Mouse (Mus musculus): ENCODE measurements around the gene Olfr620. TPM values are rescaled to one million over a fixed set of nuclear protein-coding genes. Genes with fewer than 3 reads are reported as not detected.

Gene Olfr620
- total and polyA plus RNA-seq, 3 experiments: not detected

DNA sequence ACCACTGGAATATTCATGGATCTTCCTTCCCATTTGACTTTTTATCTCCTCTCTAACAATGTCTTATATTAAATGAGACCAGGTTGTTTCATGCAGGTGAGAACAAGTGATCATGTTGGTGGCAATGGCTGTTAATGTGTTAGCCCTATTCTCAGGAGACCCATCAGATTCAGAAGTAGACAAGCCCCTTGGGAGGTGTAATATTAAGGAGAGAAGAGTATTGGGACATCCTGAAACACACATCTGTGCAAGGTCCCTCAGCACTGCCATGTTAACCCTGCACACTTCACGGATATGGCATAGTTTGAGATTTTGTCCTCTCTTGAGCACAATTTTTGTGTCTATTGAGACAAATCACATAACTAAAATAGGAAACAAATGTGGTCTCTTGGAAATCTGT, 30.3 kb upstream of the Olfr620 start, which contains the start of gene Olfr622:
Gene Olfr622, minus strand, starts transcription at position 101 of the 400 bp plus-strand sequence.
- no peak within 1 kb of the TSS for H3K4me3 ChIP-seq (replicated peaks in 1 of 3; ENCODE audit: low read depth in 2 of 3, low read length in 2 of 3, poor library complexity in 1 of 3)
- H3K36me3 ChIP-seq (replicated peaks in 1 of 2; ENCODE audit: control insufficient read depth in 1 of 2, insufficient read depth in 1 of 2, low read length in 1 of 2): no peaks in the 10 kb centered on the region
- no peaks in the 10 kb centered on the region for H3K79me2 ChIP-seq (replicated peaks; ENCODE audit: control insufficient read depth, extremely low read depth, insufficient read depth, poor library complexity, severe bottlenecking)
- H3K9ac ChIP-seq (ENCODE audit: insufficient read depth, low read depth): no peak within 1 kb of the TSS
- dilution Hi-C loops (cut with MboI; ENCODE audit: extremely low pct_ligation_motif_present, extremely low pct_unique_long_range_greater_than_20kb, low sequenced_read_pairs) (no loop called here), in situ Hi-C loops (cut with MboI; ENCODE audit: low pct_ligation_motif_present, low pct_unique_long_range_greater_than_20kb, low sequenced_read_pairs) (no loop called here)
- peaks cover 3% of the 10 kb centered on the region for H3K27me3 ChIP-seq (replicated peaks)
- H3K9me3 ChIP-seq (replicated peaks; ENCODE audit: low read length): no peaks in the 10 kb centered on the region
- TF ChIP-seq MAZ (IDR thresholded peaks at IDR 0.05; ENCODE audit: low read depth, low read length): no peak
- no peak for TF ChIP-seq USF2 (conservative IDR thresholded peaks at IDR 0.05; ENCODE audit: low read depth, low read length)
- TF ChIP-seq SIN3A (IDR thresholded peaks at IDR 0.05; ENCODE audit: low read length): no peak
- TF ChIP-seq BHLHE40 (IDR thresholded peaks at IDR 0.05; ENCODE audit: low read depth, low read length): no peak
- no peak for TF ChIP-seq POLR2A (IDR thresholded peaks at IDR 0.05; ENCODE audit: low read depth, low read length)
- TF ChIP-seq CHD1 (IDR thresholded peaks at IDR 0.05; ENCODE audit: low read depth, low read length): no peak
- TF ChIP-seq HCFC1 (IDR thresholded peaks at IDR 0.05; ENCODE audit: low read depth, low read length): no peak
- TF ChIP-seq MAX (IDR thresholded peaks at IDR 0.05; ENCODE audit: low read length): no peak
- no peak for TF ChIP-seq ZKSCAN1 (IDR thresholded peaks at IDR 0.05; ENCODE audit: borderline replicate concordance, low read depth, low read length)
- no peak for TF ChIP-seq MXI1 (IDR thresholded peaks at IDR 0.05; ENCODE audit: low read depth, low read length)
- TF ChIP-seq JUND (conservative IDR thresholded peaks at IDR 0.05; ENCODE audit: low read depth, low read length): no peak
- no peak for TF ChIP-seq RAD21 (IDR thresholded peaks at IDR 0.05; ENCODE audit: low read depth, low read length)
- no peak for TF ChIP-seq ZC3H11A (IDR thresholded peaks at IDR 0.05; ENCODE audit: low read depth, low read length)
- TF ChIP-seq ELF1 (IDR thresholded peaks at IDR 0.05; ENCODE audit: low read depth, low read length): no peak
- no peak for TF ChIP-seq TBP (conservative IDR thresholded peaks at IDR 0.05; ENCODE audit: low read depth, low read length)
- TF ChIP-seq TCF12 (IDR thresholded peaks at IDR 0.05; ENCODE audit: low read depth, low read length): no peak
- TF ChIP-seq UBTF (IDR thresholded peaks at IDR 0.05; ENCODE audit: low read depth, low read length): no peak
- TF ChIP-seq SMC3 (IDR thresholded peaks at IDR 0.05; ENCODE audit: low read depth, low read length): no peak
- TF ChIP-seq RCOR1 (conservative IDR thresholded peaks at IDR 0.05; ENCODE audit: low read depth, low read length): no peak
- no peak for DNase-seq (ENCODE audit: extremely low read depth)
- H3K27ac ChIP-seq (ENCODE audit: insufficient read depth, low read depth): no peak within 1 kb of the TSS
- no peaks in the 10 kb centered on the region for H3K4me1 ChIP-seq (ENCODE audit: control insufficient read depth in 1 of 2, insufficient read depth in 2 of 2)
- H3K4me2 ChIP-seq (ENCODE audit: insufficient read depth, low read depth, poor library complexity, severe bottlenecking): no peak within 1 kb of the TSS

DNA sequence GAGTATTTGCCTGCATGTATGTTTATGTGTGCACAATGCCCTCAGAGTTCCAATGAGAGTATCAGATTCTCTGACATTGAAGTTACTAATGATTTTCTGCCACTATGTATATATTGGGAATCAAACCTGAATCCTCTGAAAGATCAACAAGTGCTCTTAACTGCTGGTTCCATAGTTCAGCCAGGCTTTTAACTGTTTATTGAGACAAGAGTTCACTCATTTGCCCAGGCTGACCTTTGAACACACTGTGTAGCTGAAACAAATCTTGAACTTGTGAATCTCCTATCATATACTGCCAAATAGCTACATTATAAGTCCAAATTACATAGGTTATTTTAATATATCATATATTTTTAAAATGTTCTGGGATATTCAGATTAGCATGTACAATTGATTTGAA, 24.5 kb upstream of the Olfr620 start:
- DNase-seq (ENCODE audit: extremely low read depth): no peak
- dilution Hi-C loops (cut with MboI; ENCODE audit: extremely low pct_ligation_motif_present, extremely low pct_unique_long_range_greater_than_20kb, low sequenced_read_pairs): no loop called here

More for the DNA sequence above, 24.5 kb upstream of the Olfr620 start:
- in situ Hi-C loops (cut with MboI; ENCODE audit: low pct_ligation_motif_present, low pct_unique_long_range_greater_than_20kb, low sequenced_read_pairs): no loop called here
- TF ChIP-seq ZKSCAN1 (IDR thresholded peaks at IDR 0.05; ENCODE audit: borderline replicate concordance, low read depth, low read length) (no peak), ETS1 (conservative IDR thresholded peaks at IDR 0.05; ENCODE audit: low read depth, low read length) (no peak), NRF1 (IDR thresholded peaks at IDR 0.05; ENCODE audit: low read depth, low read length) (no peak), ZC3H11A (IDR thresholded peaks at IDR 0.05; ENCODE audit: low read depth, low read length) (no peak), RCOR1 (conservative IDR thresholded peaks at IDR 0.05; ENCODE audit: low read depth, low read length) (no peak), MAZ (IDR thresholded peaks at IDR 0.05; ENCODE audit: low read depth, low read length) (no peak), GABPA (IDR thresholded peaks at IDR 0.05; ENCODE audit: insufficient replicate concordance, low read depth, low read length) (no peak), NELFE (IDR thresholded peaks at IDR 0.05; ENCODE audit: low read depth, low read length) (no peak), POLR2AphosphoS2 (IDR thresholded peaks at IDR 0.05; ENCODE audit: low read depth, low read length) (no peak), HCFC1 (IDR thresholded peaks at IDR 0.05; ENCODE audit: low read depth, low read length) (no peak), USF2 (conservative IDR thresholded peaks at IDR 0.05; ENCODE audit: low read depth, low read length) (no peak), CTCF (conservative IDR thresholded peaks at IDR 0.05 in 1 of 2, IDR thresholded peaks at IDR 0.05 in 1 of 2; ENCODE audit: low read depth in 2 of 2, low read length in 2 of 2) (no peak), RAD21 (IDR thresholded peaks at IDR 0.05; ENCODE audit: low read depth, low read length) (no peak)
- H3K4me1 ChIP-seq (ENCODE audit: control insufficient read depth in 1 of 2, insufficient read depth in 2 of 2): no peaks in the 10 kb centered on the region
- H3K9me3 ChIP-seq (replicated peaks; ENCODE audit: low read length): no peaks in the 10 kb centered on the region
- H3K4me3 ChIP-seq (replicated peaks in 1 of 3; ENCODE audit: low read depth in 2 of 3, low read length in 2 of 3, poor library complexity in 1 of 3): no peak overlapping the region
- H3K79me2 ChIP-seq (replicated peaks; ENCODE audit: control insufficient read depth, extremely low read depth, insufficient read depth, poor library complexity, severe bottlenecking): no peaks in the 10 kb centered on the region
- no peak overlapping the region for H3K4me2 ChIP-seq (ENCODE audit: insufficient read depth, low read depth, poor library complexity, severe bottlenecking)
- H3K36me3 ChIP-seq (replicated peaks in 1 of 2; ENCODE audit: control insufficient read depth in 1 of 2, insufficient read depth in 1 of 2, low read length in 1 of 2): no peaks in the 10 kb centered on the region
- H3K27ac ChIP-seq (ENCODE audit: insufficient read depth, low read depth): no peak overlapping the region
- H3K9ac ChIP-seq (ENCODE audit: insufficient read depth, low read depth): no peak overlapping the region
- H3K27me3 ChIP-seq (replicated peaks): no peaks in the 10 kb centered on the region

All from CH12.LX (cell line).